Mouse (Mus musculus) gonadal fat pad, adult 2 months (tissue): ENCODE results near the gene Ap4e1. TPM values are rescaled to one million over a fixed set of nuclear protein-coding genes. Genes with fewer than 3 reads are reported as not detected.

Experiments
- DNase-seq: peaks from one replicate; pipeline ENCODE4 v3.0.0-alpha.2; 2012; ENCODE audit warnings: low read depth
- polyA plus RNA-seq: library from polyadenylated mRNA; depleted of rRNA; stranded (reverse); fragments of >200 nt; gene quantifications from 2 replicates; pipeline ENCODE4 v1.2.3, GENCODE M21; 2012; rRNA removed

Gene Ap4e1
- polyA plus RNA-seq: 3.5 and 3.6 TPM in 2 replicates

DNA sequence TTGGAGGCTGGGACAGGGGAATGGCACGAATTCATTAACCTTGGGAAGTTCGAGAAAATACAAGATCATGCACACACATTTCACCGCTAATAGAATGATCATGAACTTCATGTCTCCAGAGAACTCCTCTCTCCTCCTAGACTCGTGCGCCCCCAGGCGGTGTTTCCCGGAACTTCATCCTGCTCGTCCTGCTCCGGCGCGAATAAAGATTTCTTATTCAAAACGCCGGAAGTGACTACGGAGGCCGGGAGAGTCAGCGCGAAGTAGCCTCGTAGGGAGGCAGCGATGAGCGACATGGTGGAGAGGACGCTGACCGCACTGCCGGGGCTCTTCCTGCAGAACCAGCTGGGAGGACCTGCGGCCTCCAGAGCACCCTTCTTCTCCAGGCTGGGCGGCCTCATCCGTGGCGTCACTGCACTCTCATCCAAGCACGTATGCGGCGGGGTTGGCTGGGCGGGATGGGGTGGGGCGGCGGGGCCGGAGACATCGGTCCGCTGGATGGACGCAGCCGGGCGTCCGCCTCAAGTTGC lies at the start of gene Ap4e1:
Ap4e1 (plus strand) TSS at position 249 of the 530 bp plus-strand sequence.
- DNase-seq: no peak

GRCm38 (mm10) chr2:126961696-126962095 lies 46.8 kb upstream of the Ap4e1 start:
- no peak for DNase-seq

GRCm38 (mm10) chr2:126977428-126977827 lies 31.1 kb upstream of the Ap4e1 start:
- DNase-seq: no peak

- DNase-seq: no peak
Measured at GRCm38 (mm10) chr2:126983221-126983620, 25.3 kb upstream of the Ap4e1 start.

GRCm38 (mm10) chr2:126989919-126990318 lies 18.6 kb upstream of the Ap4e1 start:
- DNase-seq: no peak

DNA sequence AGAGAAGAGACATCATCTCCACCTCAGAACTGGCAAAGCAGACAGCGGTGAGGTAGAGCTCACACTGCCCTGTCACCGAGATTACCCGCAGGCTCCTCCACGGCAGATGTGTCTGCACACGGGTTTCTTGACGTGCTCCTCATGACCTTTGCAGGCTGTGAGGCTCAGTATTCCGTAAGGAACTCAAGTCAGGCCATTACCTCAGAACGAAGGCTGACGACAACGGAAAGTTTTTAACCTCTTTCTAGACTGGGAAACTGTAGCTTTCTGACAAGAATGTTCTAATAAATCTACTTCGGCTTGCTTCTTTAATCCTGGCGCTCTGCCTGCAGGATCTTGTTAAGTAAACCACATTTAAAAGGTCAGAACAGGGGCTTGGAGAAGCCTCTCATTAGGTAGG lies 15.8 kb upstream of the Ap4e1 start:
- DNase-seq: no peak

DNA sequence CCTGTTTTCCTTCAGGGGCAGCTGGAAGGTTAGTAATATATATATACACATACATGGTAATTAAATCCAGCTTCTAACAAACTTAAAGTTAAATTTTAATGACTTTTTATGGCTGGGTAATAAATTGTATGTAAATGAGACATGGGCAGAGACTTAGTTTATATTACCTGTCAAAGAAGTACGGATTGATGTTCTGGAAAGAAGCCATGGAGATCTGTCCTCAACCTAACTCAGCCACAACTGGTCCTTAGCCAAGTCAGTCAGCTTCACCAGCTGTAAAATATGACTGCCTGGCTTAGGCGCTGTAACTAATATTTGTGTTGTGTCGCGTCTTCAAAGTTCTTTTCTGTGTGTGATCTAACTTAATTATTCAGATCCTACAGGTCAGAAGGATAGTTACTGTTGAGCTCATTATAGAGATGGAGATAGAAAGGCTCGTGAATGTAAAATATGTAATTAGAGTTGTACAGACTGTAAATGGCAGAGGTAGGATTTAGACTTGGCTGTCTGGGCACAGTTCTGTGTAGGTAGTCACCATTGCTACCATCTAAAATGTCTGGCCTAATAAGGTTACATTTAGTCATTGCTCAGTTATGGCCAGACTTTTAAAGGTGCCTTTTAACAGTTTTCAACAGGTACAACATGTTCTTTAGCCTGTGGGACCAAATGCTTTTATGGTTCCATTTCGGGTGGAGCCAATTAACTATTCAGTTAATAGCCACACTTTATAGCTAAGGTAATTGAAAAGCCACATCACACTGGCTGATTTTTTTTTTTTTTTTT lies 13.9 kb upstream of the Ap4e1 start:
- DNase-seq: no peak

GRCm38 (mm10) chr2:126996737-126997136 lies 11.8 kb upstream of the Ap4e1 start:
- DNase-seq: no peak

GRCm38 (mm10) chr2:126998219-126998618 lies 10.3 kb upstream of the Ap4e1 start:
- no peak for DNase-seq

DNA sequence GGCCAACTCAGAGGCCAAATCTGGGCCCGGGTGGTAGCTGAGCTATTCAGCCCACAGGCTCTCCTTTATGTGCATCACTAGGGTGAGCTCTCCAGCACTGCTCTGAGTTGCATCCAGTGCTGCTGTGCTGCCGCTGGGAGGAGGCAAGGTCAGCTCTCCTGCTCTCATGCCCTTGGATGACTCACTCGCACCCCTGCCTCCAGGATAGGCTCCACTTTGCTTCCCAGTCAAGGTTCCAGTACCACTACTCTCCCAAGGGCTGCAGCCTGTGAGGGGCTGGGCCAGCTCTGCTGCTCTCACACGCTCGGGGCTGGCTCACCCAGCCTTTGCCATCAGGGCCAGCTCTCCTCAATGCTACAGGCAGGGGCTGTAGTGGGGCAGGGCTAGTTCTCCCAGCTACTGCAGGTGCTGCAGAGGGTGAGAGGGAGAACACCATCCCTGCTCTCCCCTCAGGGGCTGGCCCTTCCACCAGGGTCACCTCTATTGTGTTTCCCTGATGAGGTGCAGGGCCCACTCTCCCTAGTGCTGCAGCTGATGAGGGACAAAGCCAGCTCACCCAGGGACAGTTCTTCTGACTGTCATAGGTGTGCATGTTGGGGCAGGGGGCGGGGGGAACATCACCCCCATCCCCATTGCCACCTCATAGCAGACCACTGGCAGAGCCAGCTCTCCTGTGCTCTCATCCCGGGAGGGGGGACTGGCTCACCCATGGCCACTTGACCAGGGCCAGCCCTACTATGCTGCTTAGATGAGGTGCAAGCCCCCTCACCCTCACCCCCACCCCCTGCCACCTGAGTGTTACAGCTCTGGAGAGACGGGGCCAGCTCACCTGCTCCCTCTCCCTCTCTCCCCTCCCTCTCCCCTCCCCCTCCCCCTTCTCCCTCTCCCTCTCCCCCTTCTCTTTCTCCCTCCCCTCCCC lies 7.9 kb upstream of the Ap4e1 start:
- DNase-seq: no peak

DNA sequence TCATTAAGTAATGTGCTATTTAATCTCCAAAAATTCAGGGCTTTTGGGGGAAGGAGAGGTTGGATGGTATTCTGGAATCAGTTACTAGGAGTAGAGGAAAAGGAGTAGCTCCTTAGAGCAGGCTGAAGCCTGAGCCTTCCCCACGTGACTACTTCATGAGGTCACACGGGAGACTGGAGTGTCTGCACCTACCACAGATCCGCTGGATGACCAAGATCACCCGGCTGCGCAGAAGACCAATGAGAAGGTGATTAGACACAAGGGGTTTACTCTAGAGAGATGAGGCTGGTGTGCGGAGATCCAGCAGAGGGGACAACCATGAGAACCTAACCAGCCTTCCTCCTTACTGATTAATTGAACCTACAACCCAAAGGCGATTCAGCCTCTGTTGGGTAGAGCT lies 4.5 kb upstream of the Ap4e1 start:
- no peak for DNase-seq

- no peak for DNase-seq
Measured at GRCm38 (mm10) chr2:127006634-127007370, 1.7 kb upstream of the Ap4e1 start.

- DNase-seq: no peak
Measured at GRCm38 (mm10) chr2:127007509-127007908, 1.0 kb upstream of the Ap4e1 start.

DNA sequence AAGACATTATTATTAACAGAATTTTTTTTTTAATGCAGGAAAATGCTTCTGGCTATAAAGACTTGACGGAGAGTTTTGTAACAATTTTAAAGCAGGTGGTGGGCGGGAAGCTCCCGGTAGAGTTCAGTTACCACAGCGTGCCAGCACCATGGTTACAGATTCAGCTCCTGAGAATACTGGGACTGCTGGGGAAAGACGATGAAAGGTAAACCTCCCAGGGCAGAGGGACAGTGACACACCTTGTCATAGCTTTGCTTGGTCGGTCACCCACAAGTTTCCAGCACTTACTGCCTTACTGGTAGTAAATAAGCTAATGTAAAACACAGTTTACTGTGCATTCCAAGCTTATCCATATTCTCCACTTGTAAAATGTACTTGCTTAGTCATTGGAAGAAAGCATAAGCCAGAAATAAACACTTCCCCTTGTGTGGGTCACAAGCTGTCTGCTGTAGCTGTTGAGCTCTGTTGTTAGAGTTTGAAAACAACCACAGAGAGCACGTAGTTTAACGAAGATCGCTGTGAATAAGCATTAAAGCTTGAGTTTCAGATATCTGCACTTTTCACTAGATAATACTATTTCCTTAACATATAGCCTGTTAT lies 26.6 kb downstream of the Ap4e1 start:
- DNase-seq: no peak

DNA sequence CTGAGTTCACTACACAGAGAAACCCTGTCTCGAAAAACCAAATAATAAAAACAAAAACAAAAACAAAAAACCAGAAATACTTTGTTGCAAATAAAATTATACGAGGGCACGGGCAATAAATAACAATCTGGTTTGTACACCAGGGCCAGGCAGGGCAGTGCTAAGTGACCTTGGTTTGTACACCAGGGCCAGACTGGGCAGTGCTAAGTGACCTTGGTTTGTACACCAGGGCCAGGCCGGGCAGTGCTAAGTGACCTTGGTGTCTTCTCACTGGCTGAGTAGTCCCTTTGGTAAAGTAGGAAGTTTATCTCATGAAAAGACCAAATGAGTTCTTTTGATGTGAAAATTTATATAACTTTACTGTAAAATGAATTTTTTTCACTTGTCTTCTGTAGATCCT lies 28.8 kb downstream of the Ap4e1 start:
- DNase-seq: no peak

GRCm38 (mm10) chr2:127061471-127061870 lies 53.0 kb downstream of the Ap4e1 start:
- no peak for DNase-seq

DNA sequence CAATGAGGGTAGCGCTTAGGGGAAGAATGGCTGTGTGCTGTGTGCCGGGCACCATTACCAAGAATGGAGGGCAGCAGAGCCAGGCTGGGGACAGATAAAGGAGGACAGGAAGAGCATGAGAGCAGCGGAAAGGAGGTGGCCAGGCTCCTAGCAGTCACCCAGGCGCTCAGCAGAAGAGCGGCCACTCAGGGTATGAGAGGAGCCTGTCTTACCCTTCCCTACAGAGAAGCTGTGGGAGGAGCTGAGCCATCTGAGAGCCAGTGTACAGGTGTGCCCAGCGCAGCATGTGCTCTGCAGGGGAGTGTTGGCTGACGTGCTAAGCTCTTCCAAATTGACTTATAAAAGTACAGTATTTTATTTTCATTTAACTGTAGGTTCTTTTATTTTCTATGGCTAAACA lies 60.3 kb downstream of the Ap4e1 start:
- DNase-seq: no peak

GRCm38 (mm10) chr2:127069781-127070434 lies 61.4 kb downstream of the Ap4e1 start:
- DNase-seq: no peak

DNA sequence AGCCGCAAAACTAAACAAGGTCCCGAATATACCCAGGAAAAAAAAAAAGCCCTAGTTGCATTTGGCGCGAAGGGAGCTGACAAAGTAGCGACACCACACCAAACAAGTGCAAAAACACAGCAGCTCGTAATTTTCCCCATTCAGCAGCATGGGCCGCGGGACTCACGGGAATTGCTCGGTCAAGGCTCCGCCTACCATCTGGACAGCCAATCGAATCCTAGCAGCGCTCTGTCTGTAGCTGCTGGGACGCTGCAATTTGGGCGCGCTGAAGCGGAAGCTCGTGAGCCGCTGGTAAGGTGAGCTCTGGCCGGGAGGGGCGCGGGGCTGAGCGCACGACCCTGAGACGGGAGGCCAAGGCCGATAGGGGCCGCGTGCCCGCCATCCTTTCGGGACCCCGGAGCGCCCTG lies 61.9 kb downstream of the Ap4e1 start, which contains the start of gene Blvra:
Blvra (plus strand) TSS at position 231 of the 407 bp plus-strand sequence.
- peak; percentile 47 for DNase-seq

DNA sequence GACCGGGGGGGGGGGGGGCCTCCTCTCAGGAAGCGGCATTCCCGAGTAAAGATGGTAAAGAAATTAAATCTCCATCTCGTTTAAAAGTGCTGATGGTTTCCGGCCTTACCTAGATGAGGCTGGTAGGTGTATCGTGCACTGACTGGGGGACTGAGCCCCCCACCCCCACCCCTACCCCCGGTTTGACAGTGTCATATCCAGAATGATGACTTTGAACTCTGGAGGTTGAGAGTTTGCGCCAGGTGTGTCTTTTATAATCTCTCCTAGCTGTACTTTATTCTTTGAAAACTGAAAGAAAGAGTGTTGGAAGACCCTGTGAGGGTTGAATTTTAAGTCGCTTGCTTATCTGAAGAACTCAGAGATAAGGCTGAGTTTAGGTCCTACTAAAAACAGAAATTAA lies 62.4 kb downstream of the Ap4e1 start:
- DNase-seq: no peak

GRCm38 (mm10) chr2:127074116-127074515 lies 65.6 kb downstream of the Ap4e1 start:
- DNase-seq: peak; percentile 82
